Mouse (Mus musculus) bone marrow, adult 2 months (tissue): ENCODE data around the gene Fam178b.

Source experiments
- CTCF ChIP-seq: fragments of 200-500 bp; IDR thresholded peaks from 2 replicates; pipeline ENCODE4 v1.5.1; 2011; ENCODE audit warnings: low read length, control low read depth; ENCODE audit not compliant: control insufficient read depth, insufficient read depth
- POLR2A ChIP-seq: fragments of 200-500 bp; IDR thresholded peaks from 2 replicates; pipeline ENCODE4 v1.6.1; 2011; ENCODE audit warnings: low read depth, mild to moderate bottlenecking, control low read depth, low read length, borderline replicate concordance; ENCODE audit not compliant: control insufficient read depth

- no peak for TF ChIP-seq CTCF
- no peak for TF ChIP-seq POLR2A
Observed at GRCm38 (mm10) chr1:36519626-36520025, 163.4 kb downstream of the Fam178b start.
